Comparison of ENCODE assay signal across 14 mouse cellular contexts in genomic region chr15:94190081-94190488, GRCm38 (mm10).
A peak's percentile ranks its signal among the peaks of the same experiment; 100 is the strongest.
DNase-seq lines count a peak whose midpoint lies in the region; ATAC-seq and TF ChIP-seq lines count a peak whose summit lies in the region.
"Had no signal": no experiment of that assay in that cellular context is flagged by ENCODE, and none has a peak within 500 bp of the region (broad histone marks: within the 10 kb centered on the region; RNA-seq: fewer than 3 reads in every experiment).

No protein-coding gene starts in this region.

- WGBS in heart, embryonic 11.5 days (ENCODE audit: insufficient replicate concordance) = 37% methylated on average over 7 of the region's 7 CpGs
- WGBS in heart, adult 2 months = 37% methylated on average over 7 of the region's 7 CpGs
- WGBS in embryonic facial prominence, embryonic 11.5 days = 21% methylated on average over 7 of the region's 7 CpGs
- WGBS in midbrain, embryonic 10.5 days = 78% methylated on average over 7 of the region's 7 CpGs

- no peaks in the 10 kb centered on the region for H3K36me3 ChIP-seq in heart, embryonic 11.5 days (ENCODE audit: control insufficient read depth, insufficient read depth, low read length)
- H3K36me3 ChIP-seq in heart, adult 2 months (ENCODE audit: control insufficient read depth, insufficient read depth, low read length) = no peaks in the 10 kb centered on the region
- no peaks in the 10 kb centered on the region for H3K36me3 ChIP-seq in embryonic facial prominence, embryonic 11.5 days (replicated peaks; ENCODE audit: control insufficient read depth, insufficient read depth, low read depth, low read length)
- no peaks in the 10 kb centered on the region for H3K36me3 ChIP-seq in midbrain, embryonic 10.5 days
- H3K36me3 ChIP-seq: G1E had no signal

- intact Hi-C loops in heart, adult 2 months (cut with DNase I) = no loop called here

- no peak overlapping the region for H3K9ac ChIP-seq in heart, embryonic 11.5 days (ENCODE audit: low read depth, low read length)
- no peak overlapping the region for H3K9ac ChIP-seq in heart, adult 2 months (ENCODE audit: low read depth, low read length)
- no peak overlapping the region for H3K9ac ChIP-seq in embryonic facial prominence, embryonic 11.5 days (replicated peaks; ENCODE audit: low read length)

- no peak overlapping the region for H3K4me3 ChIP-seq in heart, embryonic 11.5 days (ENCODE audit: low read depth, low read length)
- H3K4me3 ChIP-seq in heart, adult 2 months = no peak overlapping the region
- no peak overlapping the region for H3K4me3 ChIP-seq in embryonic facial prominence, embryonic 11.5 days (ENCODE audit: low read depth, low read length)
- no peak overlapping the region for H3K4me3 ChIP-seq in midbrain, embryonic 10.5 days

- H3K4me1 ChIP-seq in heart, embryonic 11.5 days (ENCODE audit: control insufficient read depth, insufficient read depth, low read length) = 0 out of 2 replicates have a peak, but pooled peaks cover 14% of the 10 kb centered on the region
- H3K4me1 ChIP-seq in heart, adult 2 months (ENCODE audit: control insufficient read depth, insufficient read depth, low read length) = peaks cover 1% of the 10 kb centered on the region; the same call in 1 of the 2 replicates
- no peaks in the 10 kb centered on the region for H3K4me1 ChIP-seq in embryonic facial prominence, embryonic 11.5 days (ENCODE audit: control insufficient read depth, insufficient read depth, low read length)
- H3K4me1 ChIP-seq in midbrain, embryonic 10.5 days = no peaks in the 10 kb centered on the region

- DNase-seq in heart, adult 2 months = no peak
- peak; percentile 55 for DNase-seq in brain, adult 2 months (ENCODE audit: low read depth, low spot score)
- peak; percentile 75 for DNase-seq in embryonic facial prominence, embryonic 11.5 days (ENCODE audit: low spot score)
- peak; percentile 65 for DNase-seq in forelimb bud, embryonic 11.5 days (ENCODE audit: low read depth, low spot score)
- DNase-seq in midbrain, embryonic 10.5 days (ENCODE audit: low spot score) = no peak
- DNase-seq in urinary bladder, postnatal 10 days (ENCODE audit: low spot score) = no peak
- no peak for DNase-seq in gastrocnemius, adult 18-20 months (ENCODE audit: low spot score)
- DNase-seq: B cell, adult 2 months; cerebellum, postnatal 36 days; liver; thymus, adult 18-20 months had no signal

- H3K27ac ChIP-seq in heart, embryonic 11.5 days (ENCODE audit: low read depth, low read length) = 0 out of 2 replicates have a peak overlapping the region, but pooled peaks have one; percentile 18
- H3K27ac ChIP-seq in heart, adult 2 months = no peak overlapping the region
- no peak overlapping the region for H3K27ac ChIP-seq in embryonic facial prominence, embryonic 11.5 days (replicated peaks; ENCODE audit: low read depth, low read length)
- H3K27ac ChIP-seq in midbrain, embryonic 10.5 days (replicated peaks) = no peak overlapping the region

- H3K9me3 ChIP-seq in heart, embryonic 11.5 days (replicated peaks; ENCODE audit: control insufficient read depth, low read length) = no peaks in the 10 kb centered on the region
- H3K9me3 ChIP-seq in embryonic facial prominence, embryonic 11.5 days (replicated peaks; ENCODE audit: control insufficient read depth, low read length) = no peaks in the 10 kb centered on the region
- no peaks in the 10 kb centered on the region for H3K9me3 ChIP-seq in midbrain, embryonic 10.5 days (replicated peaks)

- TF ChIP-seq EP300 in heart, adult 2 months (IDR thresholded peaks at IDR 0.05; ENCODE audit: insufficient read depth, low read depth, low read length) = no peak

- H3K27me3 ChIP-seq in heart, embryonic 11.5 days (ENCODE audit: control insufficient read depth, insufficient read depth, low read length) = no peaks in the 10 kb centered on the region
- H3K27me3 ChIP-seq in heart, adult 2 months (ENCODE audit: control insufficient read depth, insufficient read depth, low read length) = no peaks in the 10 kb centered on the region
- no peaks in the 10 kb centered on the region for H3K27me3 ChIP-seq in embryonic facial prominence, embryonic 11.5 days (ENCODE audit: control insufficient read depth, insufficient read depth, low read length)
- no peaks in the 10 kb centered on the region for H3K27me3 ChIP-seq in midbrain, embryonic 10.5 days (ENCODE audit: low read depth, poor library complexity, severe bottlenecking)

- TF ChIP-seq POLR2A in heart, adult 2 months (IDR thresholded peaks at IDR 0.05; ENCODE audit: insufficient read depth, low read depth, low read length) = no peak

- H3K79me2 ChIP-seq in heart, adult 2 months (replicated peaks; ENCODE audit: control insufficient read depth, insufficient read depth, low read length) = no peaks in the 10 kb centered on the region

- no peak overlapping the region for H3K4me2 ChIP-seq in heart, embryonic 11.5 days
- no peak overlapping the region for H3K4me2 ChIP-seq in embryonic facial prominence, embryonic 11.5 days (ENCODE audit: low read depth, low read length)

- no peak for TF ChIP-seq CTCF in heart, adult 2 months (IDR thresholded peaks at IDR 0.05)

- no peak for ATAC-seq in heart, embryonic 11.5 days (replicated peaks; ENCODE audit: insufficient number of reproducible peaks, low FRiP score, low TSS enrichment)
- ATAC-seq in embryonic facial prominence, embryonic 11.5 days (replicated peaks; ENCODE audit: insufficient number of reproducible peaks, low FRiP score, low TSS enrichment, low read depth) = no peak
- ATAC-seq: lung, postnatal 0 days had no signal

Comparison
In these comparisons a context has a peak if more than half of its experiments do, and no peak if none do; other contexts are left out.
1. DNase-seq: peak in brain, adult 2 months (single experiment), embryonic facial prominence, embryonic 11.5 days (single experiment) and forelimb bud, embryonic 11.5 days (single experiment); none in heart, adult 2 months (0 of 2), midbrain, embryonic 10.5 days (single experiment), urinary bladder, postnatal 10 days (single experiment) and gastrocnemius, adult 18-20 months (single experiment).